ENCODE assay signal across 8 mouse cellular contexts in the genomic region with DNA sequence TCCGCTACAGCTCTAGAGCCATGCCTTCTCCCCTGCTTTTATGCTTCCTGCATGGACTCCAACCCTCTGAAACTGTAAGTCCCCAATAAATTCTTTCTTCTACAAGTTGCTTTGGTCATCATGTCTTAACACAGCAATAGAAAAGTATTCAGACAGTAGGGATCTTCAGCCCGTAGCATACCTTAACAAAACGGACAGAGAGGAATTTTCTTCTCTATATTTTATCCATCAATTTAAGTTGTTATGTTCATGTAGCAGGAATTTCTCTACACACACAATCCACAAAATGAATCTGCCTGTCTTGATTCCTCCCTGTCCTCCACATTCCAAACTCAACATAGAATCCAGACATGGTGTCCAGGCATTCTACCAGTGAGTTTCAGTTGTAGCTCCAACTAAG. TPM values are rescaled to one million over a fixed set of nuclear protein-coding genes. Genes with fewer than 3 reads are reported as not detected.
DNase-seq lines count a peak whose midpoint lies in the region; ATAC-seq and TF ChIP-seq lines count a peak whose summit lies in the region.

Gene Trim2 (minus strand): TSS at position 101 of the 400 bp plus-strand sequence.

- H3K4me2 ChIP-seq in neural tube, embryonic 15.5 days = peak within 1 kb of the TSS; percentile 82

- no peaks in the 10 kb centered on the region for H3K9me3 ChIP-seq in neural tube, embryonic 15.5 days (replicated peaks)

- 98% methylated on average over 3 of the region's 3 CpGs for WGBS in neural tube, embryonic 15.5 days

- 0 out of 2 replicates have a peak, but pooled peaks cover 4% of the 10 kb centered on the region for H3K4me1 ChIP-seq in embryonic fibroblast, embryonic 13.5 days (ENCODE audit: control insufficient read depth, insufficient read depth, low read length)
- H3K4me1 ChIP-seq in neural tube, embryonic 15.5 days = peaks cover 41% of the 10 kb centered on the region

- no peak for TF ChIP-seq CTCF in left cerebral cortex, adult 2 months (IDR thresholded peaks at IDR 0.05)
- no peak for TF ChIP-seq CTCF in embryonic fibroblast, embryonic 13.5 days (IDR thresholded peaks at IDR 0.05; ENCODE audit: borderline replicate concordance, insufficient read depth, low read length)

- H3K27ac ChIP-seq in left cerebral cortex, adult 2 months = peak within 1 kb of the TSS; percentile 44
- no peak within 1 kb of the TSS for H3K27ac ChIP-seq in embryonic fibroblast, embryonic 13.5 days (ENCODE audit: insufficient read depth, low read length)
- peak within 1 kb of the TSS; percentile 81 for H3K27ac ChIP-seq in neural tube, embryonic 15.5 days (replicated peaks)

- DNase-seq in left cerebral cortex, adult 2 months (ENCODE audit: extremely low spot score in 1 of 2, low spot score in 2 of 2) = no peak
- no peak for DNase-seq in left cerebral cortex, adult 11 months (ENCODE audit: low spot score)
- DNase-seq in layer of hippocampus, postnatal 25 days (ENCODE audit: extremely low spot score in 1 of 2, low spot score in 1 of 2) = no peak
- DNase-seq in heart, postnatal 25 days (ENCODE audit: low spot score) = no peak
- no peak for DNase-seq in embryo, embryonic 10.5 days (ENCODE audit: low spot score)

- H3K9ac ChIP-seq in neural tube, embryonic 15.5 days (replicated peaks) = 0 out of 2 replicates have a peak within 1 kb of the TSS, but pooled peaks have one; percentile 55

- intact Hi-C loops in left cerebral cortex, adult 2 months (cut with DNase I) = no loop called here
- intact Hi-C loops in heart, postnatal 25 days (cut with DNase I) = no loop called here

- H3K27me3 ChIP-seq in neural tube, embryonic 15.5 days (replicated peaks) = no peaks in the 10 kb centered on the region

- H3K4me3 ChIP-seq in left cerebral cortex, adult 2 months = peak within 1 kb of the TSS; percentile 51
- no peak within 1 kb of the TSS for H3K4me3 ChIP-seq in embryonic fibroblast, embryonic 13.5 days (ENCODE audit: insufficient read depth, low read length)
- peak within 1 kb of the TSS; percentile 48 for H3K4me3 ChIP-seq in neural tube, embryonic 15.5 days (replicated peaks)

- no peaks in the 10 kb centered on the region for H3K36me3 ChIP-seq in neural tube, embryonic 15.5 days

- no peak for TF ChIP-seq POLR2A in embryonic fibroblast, embryonic 13.5 days (IDR thresholded peaks at IDR 0.05; ENCODE audit: low read depth, low read length)

- no peak for ATAC-seq in neural tube, embryonic 15.5 days (ENCODE audit: low FRiP score)
- ATAC-seq in inflammation-experienced regulatory T-cells, adult 6 months = no peak

RNA-seq across cellular contexts. Expression of gene Trim2, which starts in this region (rescaled TPM):
- 100 to 1,000 TPM; 246 to 280 TPM for total RNA-seq in left cerebral cortex, adult 2 months (2021)
- polyA plus RNA-seq in embryonic fibroblast, embryonic 13.5 days (2011; ENCODE audit: insufficient read length, low read depth, missing spikeins) = 17.5 and 20.6 TPM in 2 replicates
- 100 to 1,000 TPM; 403 to 407 TPM for total RNA-seq in layer of hippocampus, postnatal 25 days (2021)
- polyA plus RNA-seq in neural tube, embryonic 15.5 days (2015; fragmentation: Nextera tagmentation; extraction: Ambion mirVana) = 108 and 137 TPM in 2 replicates
- 1 to 10 TPM; 6.4 to 7.5 TPM for total RNA-seq in heart, postnatal 25 days (2021)
- 1 to 10 TPM; 3.1 to 5.0 (median 4.8) TPM for polyA plus RNA-seq in inflammation-experienced regulatory T-cells, adult 6 months (2017; shearing (Covaris generic))

Comparison
In these comparisons a context has a peak if more than half of its experiments do, and no peak if none do; other contexts are left out.
1. RNA of gene Trim2 (total RNA-seq): 403 to 407 TPM in layer of hippocampus, postnatal 25 days and 246 to 280 TPM in left cerebral cortex, adult 2 months; 6.4 to 7.5 TPM in heart, postnatal 25 days; every median in the first group is over 10 times any median in the second.